Comparison of ENCODE assay signal across 20 mouse cellular contexts in genomic region chrX:155724157-155724556, GRCm38 (mm10).
A peak's percentile ranks its signal among the peaks of the same experiment; 100 is the strongest.
DNase-seq lines count a peak whose midpoint lies in the region; ATAC-seq lines count a peak whose summit lies in the region.
"Had no signal": no experiment of that assay in that cellular context is flagged by ENCODE, and none has a peak within 500 bp of the region (broad histone marks: within the 10 kb centered on the region; RNA-seq: fewer than 3 reads in every experiment).

No protein-coding gene starts in this region.

- no peak for DNase-seq in embryo, embryonic 11 days
- no peak for DNase-seq in layer of hippocampus, postnatal 25 days (ENCODE audit: extremely low spot score in 1 of 2, low spot score in 1 of 2)
- DNase-seq in heart, adult 11 months = no peak
- no peak for DNase-seq in thymus, postnatal 0 days (ENCODE audit: low spot score)
- DNase-seq: adrenal gland, adult 2 months; adrenal gland, adult 8-10 months; adrenal gland, postnatal 10 days; adrenal gland, postnatal 14 days; adrenal gland, postnatal 25 days; adrenal gland, postnatal 36 days; B cell, adult 2 months; cerebellum, adult 11 months; cerebellum, adult 11-12 months had no signal

- ATAC-seq in common myeloid progenitor, adult 5-6 weeks (replicated peaks; ENCODE audit: low read depth, poor library complexity, severe bottlenecking) = peak; percentile 63
- ATAC-seq in granulocyte monocyte progenitor cell, adult 5-6 weeks (replicated peaks; ENCODE audit: poor library complexity, severe bottlenecking) = peak; percentile 80
- peak; percentile 92 for ATAC-seq in megakaryocyte, adult 5-6 weeks (ENCODE audit: poor library complexity, severe bottlenecking)
- ATAC-seq in megakaryocyte progenitor cell, adult 5-6 weeks (replicated peaks; ENCODE audit: poor library complexity) = peak; percentile 81
- ATAC-seq: activated CD4-positive, CD25-positive, alpha-beta regulatory T cell, adult 4 months; CD4-positive, CD25-positive, alpha-beta regulatory T cell, adult 4 months; Patski had no signal
